Mouse (Mus musculus) right cerebral cortex, adult 18-20 months (tissue): ENCODE measurements at regions not wholly inside any gene's neighbourhood (a gene's known extent, or its start where the extent isn't known, plus 50 kb on each side); places are given as distances from the start of the nearest gene placed in this dataset.

Experiments used
- DNase-seq: peaks from one replicate; pipeline ENCODE4 v3.0.0; 2022; ENCODE audit warnings: mixed read lengths

- DNase-seq, result no peak
Observed at GRCm38 (mm10) chr7:70834787-70835461, 468.4 kb upstream of the Nr2f2 start.

- no peak for DNase-seq
Observed at GRCm38 (mm10) chr7:70828486-70829195, 462.1 kb upstream of the Nr2f2 start.

DNA sequence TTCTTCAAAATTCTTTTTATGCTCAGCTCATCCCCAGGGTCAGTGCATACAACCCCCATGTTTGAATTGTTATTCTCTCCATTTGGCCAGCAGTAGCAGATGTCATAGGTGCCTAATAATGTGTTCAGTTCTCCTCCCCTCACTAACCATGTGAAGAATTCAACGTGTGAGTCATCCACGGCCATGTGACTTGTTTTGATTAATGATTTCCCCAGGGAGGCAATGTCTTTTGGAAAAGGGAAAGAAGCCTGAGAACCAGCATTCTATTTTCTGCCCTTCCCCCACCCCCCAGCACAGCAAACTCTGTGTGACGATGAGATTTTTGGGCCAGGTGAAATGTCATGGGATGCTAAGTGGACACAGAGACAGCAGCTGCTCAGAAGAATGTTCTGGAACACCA, 459.5 kb upstream of the Nr2f2 start:
- DNase-seq, result no peak

GRCm38 (mm10) chr7:70823020-70823419, 456.5 kb upstream of the Nr2f2 start:
- DNase-seq, result no peak

GRCm38 (mm10) chr7:70822310-70822821, 455.8 kb upstream of the Nr2f2 start:
- peak; percentile 2 for DNase-seq

DNA sequence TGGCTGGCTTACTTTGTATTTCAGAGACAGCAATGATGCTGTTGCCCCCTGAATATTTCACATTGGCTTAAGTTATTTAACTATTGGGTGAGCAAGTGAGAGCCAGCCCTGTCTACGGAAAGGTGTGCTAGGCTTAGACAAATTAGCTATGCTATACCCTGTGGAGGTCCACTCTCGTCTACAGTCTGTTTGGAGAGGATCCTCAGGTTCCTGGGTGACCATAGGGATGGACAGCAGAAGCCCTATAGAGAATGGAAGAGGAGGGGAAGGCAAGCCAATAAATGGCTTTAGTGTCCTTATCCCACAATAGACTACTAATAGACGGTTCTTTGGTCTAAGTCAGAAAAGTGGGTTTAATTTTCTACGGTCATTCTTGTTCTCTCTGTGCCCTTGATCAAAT, 455.3 kb upstream of the Nr2f2 start:
- DNase-seq, result no peak

GRCm38 (mm10) chr7:70817347-70817913, 450.9 kb upstream of the Nr2f2 start:
- DNase-seq, result peak; percentile 17

DNA sequence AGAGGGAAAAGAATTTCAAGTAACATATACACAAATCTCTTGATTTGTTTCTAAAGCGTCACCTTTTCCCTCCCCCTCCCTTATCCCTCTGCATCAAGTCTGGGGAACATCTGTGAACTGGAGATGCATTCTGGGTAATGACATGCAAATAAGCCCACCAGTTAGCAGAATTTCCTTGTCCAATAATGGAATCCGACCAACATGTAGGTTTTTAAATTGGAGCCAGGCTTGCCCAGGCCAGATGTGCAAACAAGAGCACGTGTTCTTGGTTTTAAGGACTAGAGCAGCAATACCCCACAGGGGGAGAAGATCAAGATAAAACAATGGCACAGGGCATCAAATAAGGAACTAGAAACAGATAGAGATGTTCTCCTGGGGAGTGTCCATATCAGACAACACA, 447.9 kb upstream of the Nr2f2 start:
- DNase-seq, result no peak

DNA sequence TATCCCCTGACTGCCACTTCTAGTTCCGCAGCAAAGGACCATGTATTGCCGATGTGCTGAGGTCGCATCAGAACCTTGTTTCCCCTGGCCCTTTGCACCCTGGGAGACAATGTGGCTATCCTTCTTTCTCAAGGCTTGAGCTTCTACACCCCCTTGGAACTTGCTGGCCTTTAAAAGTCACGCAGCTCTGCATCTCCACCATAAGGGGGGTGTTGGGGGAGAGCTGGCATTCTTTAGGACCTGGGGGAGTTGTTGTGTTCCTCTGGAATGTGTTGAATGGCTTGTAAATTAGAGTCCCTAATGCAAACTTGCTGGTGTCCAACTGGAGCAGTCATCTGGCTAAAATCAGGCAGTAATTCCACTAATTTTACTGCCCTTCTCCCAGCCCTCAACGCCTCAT, 446.6 kb upstream of the Nr2f2 start:
- no peak for DNase-seq

DNA sequence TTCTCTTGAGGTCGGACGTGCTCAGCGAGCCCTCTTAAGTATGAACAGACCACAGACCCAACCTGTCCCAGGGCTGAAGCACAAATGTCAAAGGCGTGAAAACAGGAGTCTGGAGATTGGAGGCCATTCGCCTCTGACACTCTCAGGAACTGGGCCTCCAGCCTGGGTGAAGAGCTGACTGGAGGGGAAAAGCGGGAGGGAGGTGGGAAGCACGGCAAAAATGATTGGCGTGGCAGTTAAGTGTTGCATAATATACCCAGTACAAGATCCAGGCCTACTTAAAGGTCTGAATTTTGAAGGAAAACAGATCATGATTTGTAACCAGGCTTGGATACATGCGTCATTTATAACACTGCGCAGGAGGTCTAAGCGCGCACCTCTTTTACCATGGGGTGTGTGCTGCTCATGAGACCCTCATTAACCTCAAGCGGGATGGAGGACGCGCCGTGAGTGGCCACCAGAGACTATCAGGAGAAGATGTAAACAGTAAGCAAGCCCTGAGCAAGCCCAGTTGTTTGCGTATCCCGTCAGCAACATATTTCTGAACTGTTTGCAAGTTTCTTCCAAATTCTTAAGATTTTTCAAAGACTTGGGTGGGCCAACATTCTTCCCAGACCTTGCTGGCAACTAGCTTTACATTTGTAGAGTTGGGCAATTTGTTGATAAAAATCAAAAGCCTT, 444.0 kb upstream of the Nr2f2 start:
- DNase-seq, result no peak

GRCm38 (mm10) chr7:70804281-70804680, 437.7 kb upstream of the Nr2f2 start:
- no peak for DNase-seq

GRCm38 (mm10) chr7:70799976-70800375, 433.4 kb upstream of the Nr2f2 start:
- DNase-seq, result no peak

GRCm38 (mm10) chr7:70799031-70799766, 432.7 kb upstream of the Nr2f2 start:
- DNase-seq, result no peak

- DNase-seq, result no peak
Observed at GRCm38 (mm10) chr7:70796038-70796760, 429.7 kb upstream of the Nr2f2 start.

DNA sequence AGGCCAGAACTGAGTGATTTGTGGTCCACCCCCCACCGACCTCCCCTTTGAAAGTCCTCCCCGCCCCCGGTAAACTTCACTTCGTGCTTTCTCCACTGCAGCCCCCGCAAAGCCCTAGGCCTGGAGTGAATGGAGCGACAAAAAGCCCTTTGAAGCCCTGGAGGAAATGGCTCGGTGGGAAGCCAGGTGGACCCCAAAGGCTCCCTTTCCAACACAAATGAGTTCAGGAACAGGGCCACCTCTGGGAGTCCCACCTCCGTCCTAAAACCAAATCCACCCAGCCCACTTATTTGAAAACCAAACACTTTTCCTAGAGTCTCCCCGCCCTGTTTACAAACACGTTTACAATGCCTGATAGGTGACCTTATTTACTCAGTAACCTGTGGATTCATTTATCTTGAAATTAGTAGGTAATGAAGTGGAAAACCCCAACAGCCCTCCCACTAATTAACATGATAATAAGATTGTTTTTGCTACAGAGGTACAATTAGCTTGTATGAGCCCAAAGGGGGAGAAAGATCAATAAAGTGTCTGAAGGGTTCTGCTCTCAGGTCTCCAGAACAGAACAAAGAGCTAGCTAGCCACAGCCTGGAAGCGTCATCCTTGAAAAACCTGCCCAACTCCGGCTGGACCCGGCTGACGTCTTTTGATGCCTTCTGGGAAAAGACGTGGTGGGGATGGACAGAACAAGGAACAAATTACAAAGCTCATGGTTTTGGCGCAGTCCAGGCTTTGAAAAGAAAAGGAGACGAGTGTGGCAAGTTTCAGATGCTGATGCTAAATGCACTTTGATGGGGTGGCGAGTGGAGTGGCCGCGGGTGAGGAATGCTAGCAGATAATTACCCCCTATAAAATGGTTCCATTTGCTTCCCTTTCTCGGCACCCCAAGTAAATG, 422.6 kb upstream of the Nr2f2 start:
- DNase-seq, result no peak

DNA sequence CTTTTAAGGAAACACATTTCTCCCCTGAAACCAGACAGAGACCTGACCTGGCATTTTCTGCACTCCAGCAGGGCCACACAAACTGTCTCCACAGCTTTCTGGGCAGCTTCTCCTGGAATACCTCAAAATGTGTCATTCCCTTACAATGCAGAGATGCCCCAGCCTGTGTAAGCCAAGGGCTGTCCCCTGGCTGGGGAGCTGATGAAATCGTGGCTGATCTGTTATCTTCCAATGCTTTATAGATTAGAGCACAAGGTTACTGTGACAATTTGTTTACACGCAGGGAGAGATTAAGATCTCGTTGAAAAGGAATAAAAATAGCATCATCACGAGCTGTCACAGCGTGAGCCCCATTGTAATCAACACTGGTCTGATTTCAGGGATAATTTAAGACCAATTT, 421.4 kb upstream of the Nr2f2 start:
- no peak for DNase-seq

DNA sequence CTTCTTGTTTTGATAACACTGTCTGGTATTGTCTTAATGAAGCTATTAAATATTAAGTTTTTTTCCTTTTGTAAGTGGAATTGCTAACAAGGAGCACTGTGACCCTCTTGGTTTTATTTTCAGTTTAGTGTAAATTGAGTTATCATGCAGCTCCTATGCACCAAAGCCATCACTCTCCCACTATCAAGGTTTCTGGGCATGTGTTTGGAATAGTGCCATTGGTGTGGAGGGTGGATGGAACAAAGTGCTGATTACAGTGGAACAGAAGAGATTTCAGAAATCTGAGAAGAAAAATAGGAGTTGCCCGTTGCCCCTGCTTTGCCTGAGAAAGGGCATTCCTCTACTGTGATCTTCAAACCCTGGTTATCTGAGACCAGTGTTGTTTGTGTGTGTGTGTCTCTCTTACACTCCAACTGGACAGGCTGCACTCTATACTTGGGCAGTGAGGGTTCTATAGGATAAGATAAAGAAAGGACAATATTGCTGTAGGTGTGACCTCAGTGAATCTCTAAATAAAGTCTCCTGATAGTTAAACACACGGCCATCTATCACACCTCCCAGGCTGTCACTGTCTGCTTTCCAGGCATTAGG, 414.3 kb upstream of the Nr2f2 start:
- DNase-seq, result no peak

- DNase-seq, result no peak
Observed at GRCm38 (mm10) chr7:70777763-70778162, 411.2 kb upstream of the Nr2f2 start.

GRCm38 (mm10) chr7:70769655-70770054, 403.1 kb upstream of the Nr2f2 start:
- no peak for DNase-seq

GRCm38 (mm10) chr7:70767697-70768096, 401.2 kb upstream of the Nr2f2 start:
- DNase-seq, result no peak

GRCm38 (mm10) chr7:70756676-70757075, 390.1 kb upstream of the Nr2f2 start:
- DNase-seq, result no peak
